ENCODE assay signal across 15 mouse cellular contexts in genomic region chr12:25251411-25252171, GRCm38 (mm10).
DNase-seq lines count a peak whose midpoint lies in the region; ATAC-seq and TF ChIP-seq lines count a peak whose summit lies in the region.
"Had no signal": no experiment of that assay in that cellular context is flagged by ENCODE, and none has a peak within 500 bp of the region (broad histone marks: within the 10 kb centered on the region; RNA-seq: fewer than 3 reads in every experiment).

No protein-coding gene starts in this region.

- intact Hi-C loops in gastrocnemius, adult 2 months (cut with DNase I) = no loop called here

- peak overlapping the region; percentile 51 for H3K27ac ChIP-seq in liver, embryonic 15.5 days (replicated peaks)
- H3K27ac ChIP-seq in liver, embryonic 11.5 days (ENCODE audit: low read depth, low read length) = no peak overlapping the region
- H3K27ac ChIP-seq in gastrocnemius, adult 2 months = no peak overlapping the region
- H3K27ac ChIP-seq: embryonic facial prominence, embryonic 10.5 days; forebrain, embryonic 12.5 days; heart, embryonic 15.5 days; midbrain, embryonic 15.5 days; neural tube, embryonic 13.5 days had no signal

- DNase-seq in liver, embryonic 11.5 days (ENCODE audit: low spot score) = no peak
- DNase-seq in CD4-positive helper T cell, adult 2 months (ENCODE audit: low read depth, low spot score) = peak; percentile 55
- peak; percentile 80 for DNase-seq in fat pad, adult 2 months (ENCODE audit: extremely low read depth, low read depth, low spot score)
- DNase-seq in gastrocnemius, adult 2 months = no peak
- DNase-seq in adrenal gland, adult 2 months = no peak
- DNase-seq: cerebellum, adult 18-20 months; thymus, postnatal 4 days had no signal

- no peak overlapping the region for H3K9ac ChIP-seq in liver, embryonic 15.5 days
- no peak overlapping the region for H3K9ac ChIP-seq in liver, embryonic 11.5 days (ENCODE audit: low read depth, low read length)
- H3K9ac ChIP-seq: forebrain, embryonic 12.5 days; heart, embryonic 15.5 days; midbrain, embryonic 15.5 days; neural tube, embryonic 13.5 days had no signal

- ATAC-seq in liver, embryonic 15.5 days (ENCODE audit: insufficient read depth) = no peak
- no peak for ATAC-seq in liver, embryonic 11.5 days (replicated peaks; ENCODE audit: low FRiP score)
- peak; percentile 59 for ATAC-seq in megakaryocyte progenitor cell, adult 5-6 weeks (replicated peaks; ENCODE audit: poor library complexity)
- ATAC-seq: hindbrain, embryonic 16.5 days; midbrain, embryonic 15.5 days had no signal

- no peaks in the 10 kb centered on the region for H3K36me3 ChIP-seq in liver, embryonic 15.5 days (replicated peaks)
- H3K36me3 ChIP-seq in liver, embryonic 11.5 days (ENCODE audit: control insufficient read depth, insufficient read depth, low read length) = no peaks in the 10 kb centered on the region
- H3K36me3 ChIP-seq: embryonic facial prominence, embryonic 10.5 days; forebrain, embryonic 12.5 days; heart, embryonic 15.5 days; midbrain, embryonic 15.5 days; neural tube, embryonic 13.5 days had no signal

- H3K4me2 ChIP-seq in liver, embryonic 15.5 days = no peak overlapping the region
- no peak overlapping the region for H3K4me2 ChIP-seq in liver, embryonic 11.5 days
- H3K4me2 ChIP-seq: forebrain, embryonic 12.5 days; heart, embryonic 15.5 days; midbrain, embryonic 15.5 days; neural tube, embryonic 13.5 days had no signal

- TF ChIP-seq CTCF in gastrocnemius, adult 2 months (IDR thresholded peaks at IDR 0.05) = no peak

- WGBS in liver, embryonic 15.5 days (ENCODE audit: insufficient replicate concordance) = 18% methylated on average over 4 of the region's 4 CpGs
- WGBS in liver, embryonic 11.5 days = 45% methylated on average over 4 of the region's 4 CpGs

- no peak overlapping the region for H3K4me3 ChIP-seq in liver, embryonic 15.5 days (replicated peaks)
- H3K4me3 ChIP-seq in liver, embryonic 11.5 days (ENCODE audit: low read depth, low read length) = no peak overlapping the region
- no peak overlapping the region for H3K4me3 ChIP-seq in gastrocnemius, adult 2 months
- H3K4me3 ChIP-seq: embryonic facial prominence, embryonic 10.5 days; forebrain, embryonic 12.5 days; heart, embryonic 15.5 days; midbrain, embryonic 15.5 days; neural tube, embryonic 13.5 days had no signal

- no peaks in the 10 kb centered on the region for H3K27me3 ChIP-seq in liver, embryonic 15.5 days
- H3K27me3 ChIP-seq in liver, embryonic 11.5 days (replicated peaks; ENCODE audit: control insufficient read depth, insufficient read depth, low read length) = no peaks in the 10 kb centered on the region
- H3K27me3 ChIP-seq: forebrain, embryonic 12.5 days; heart, embryonic 15.5 days; midbrain, embryonic 15.5 days; neural tube, embryonic 13.5 days had no signal

- peaks cover 18% of the 10 kb centered on the region for H3K4me1 ChIP-seq in liver, embryonic 15.5 days (replicated peaks)
- 0 out of 2 replicates have a peak, but pooled peaks cover 2% of the 10 kb centered on the region for H3K4me1 ChIP-seq in liver, embryonic 11.5 days (replicated peaks; ENCODE audit: control insufficient read depth, insufficient read depth, low read length)
- H3K4me1 ChIP-seq: midbrain, embryonic 15.5 days had no signal

- no peaks in the 10 kb centered on the region for H3K9me3 ChIP-seq in liver, embryonic 15.5 days (replicated peaks)
- H3K9me3 ChIP-seq in liver, embryonic 11.5 days (ENCODE audit: control insufficient read depth, low read length) = no peaks in the 10 kb centered on the region
- H3K9me3 ChIP-seq: heart, embryonic 15.5 days had no signal

Comparison
In these comparisons a context has a peak if more than half of its experiments do, and no peak if none do; other contexts are left out.
1. DNase-seq: peak in CD4-positive helper T cell, adult 2 months (single experiment) and fat pad, adult 2 months (single experiment); none in liver, embryonic 11.5 days (single experiment), gastrocnemius, adult 2 months (single experiment) and adrenal gland, adult 2 months (single experiment).